Mouse (Mus musculus): Measurements from ENCODE around the gene Zfp317. TPM values are rescaled to one million over a fixed set of nuclear protein-coding genes. Genes with fewer than 3 reads are reported as not detected.
"Not testable (repeated sequence)": the region's sequence is repeated elsewhere in the genome, so short reads cannot be mapped to it uniquely, and the experiment has no call there.

Gene Zfp317
- polyA plus RNA-seq (2015; fragmentation: Nextera tagmentation; extraction: Ambion mirVana) = 9.6 and 11.2 TPM in 2 replicates

DNA sequence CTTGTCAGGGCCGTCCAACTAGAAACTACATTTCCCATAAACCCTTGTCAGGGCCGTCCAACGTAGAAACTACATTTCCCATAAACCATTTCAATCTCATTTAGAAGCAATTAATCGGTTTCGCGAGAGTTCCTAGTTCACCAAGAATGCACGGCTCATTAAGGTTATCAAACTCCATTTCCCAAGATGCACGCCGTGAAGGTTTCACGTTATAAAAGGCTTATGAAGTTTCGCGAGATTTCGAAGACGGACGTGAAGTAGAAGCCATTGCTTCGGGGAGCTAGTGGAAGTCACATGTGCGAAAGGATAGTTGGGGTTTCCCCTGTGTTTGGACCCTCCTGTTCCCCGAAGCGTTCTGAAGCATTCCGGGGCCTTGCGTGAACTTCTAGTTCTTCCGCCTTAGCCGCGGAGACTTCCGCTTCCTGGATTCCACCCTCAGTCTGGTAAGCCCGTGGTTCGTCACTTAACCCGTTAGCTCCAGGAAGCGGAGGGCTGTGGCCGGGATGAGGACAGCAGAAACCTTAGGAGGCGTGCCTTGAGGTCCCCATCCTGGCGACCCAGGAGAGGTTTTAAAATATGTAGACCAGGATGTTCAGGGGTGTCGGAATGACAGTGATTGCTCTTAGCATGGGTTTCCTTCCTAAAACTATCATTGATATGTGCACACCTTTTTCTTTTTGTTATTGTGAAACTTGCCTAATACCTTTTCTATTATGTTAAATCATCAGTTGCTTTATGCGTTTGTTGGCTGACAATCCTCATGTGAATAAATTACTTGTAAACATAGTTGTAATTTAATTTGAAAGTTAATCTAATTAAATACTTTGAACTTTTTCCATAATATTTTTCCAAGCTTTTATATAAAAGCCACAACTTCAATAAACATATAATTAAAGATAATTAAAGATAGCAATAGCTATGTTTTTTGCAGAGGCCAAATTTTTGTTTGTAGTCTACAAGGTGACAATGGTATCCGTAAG lies at the start of gene Zfp317:
Zfp317 (plus strand) TSS at position 260 of the 980 bp plus-strand sequence.
- DNase-seq (peak; percentile 83), ATAC-seq (ENCODE audit: low read depth) (peak; percentile 93)
- Histone ChIP-seq H3K27me3 (no peaks in the 10 kb centered on the region), H3K9me3 (replicated peaks) (no peaks in the 10 kb centered on the region), H3K36me3 (peaks cover 16% of the 10 kb centered on the region), H3K4me3 (replicated peaks) (peak within 1 kb of the TSS; percentile 63), H3K4me1 (replicated peaks) (no peaks in the 10 kb centered on the region), H3K9ac (peak within 1 kb of the TSS; percentile 65), H3K27ac (peak within 1 kb of the TSS; percentile 79), H3K4me2 (peak within 1 kb of the TSS; percentile 55)
- WGBS (ENCODE audit: insufficient replicate concordance) = 1% methylated on average over 35 of the region's 35 CpGs

DNA sequence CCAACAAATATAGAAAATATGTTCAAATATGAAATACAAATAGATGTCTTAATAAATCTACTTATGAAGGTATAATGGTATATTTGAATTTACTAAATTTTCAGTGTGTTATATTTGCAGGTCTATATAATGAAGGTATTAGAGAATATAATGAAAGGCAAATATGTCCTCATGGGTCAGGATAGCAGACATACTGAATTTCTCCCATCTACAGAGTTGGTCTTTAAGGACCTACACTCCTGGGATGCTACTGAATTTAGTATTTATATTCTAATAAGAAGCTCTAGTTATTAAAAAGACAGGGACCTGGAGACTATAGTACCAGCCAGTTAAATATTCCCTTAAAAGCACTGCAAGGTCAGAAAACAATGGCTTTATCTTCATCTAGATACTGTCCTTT lies 39.6 kb upstream of the Zfp317 start, which contains the start of gene Olfr855:
Olfr855 (plus strand) TSS at position 301 of the 400 bp plus-strand sequence.
- Histone ChIP-seq H3K27ac (no peak within 1 kb of the TSS), H3K27me3 (no peaks in the 10 kb centered on the region), H3K4me2 (no peak within 1 kb of the TSS), H3K36me3 (no peaks in the 10 kb centered on the region), H3K9me3 (replicated peaks) (no peaks in the 10 kb centered on the region; the same call in 1 of the 2 replicates), H3K9ac (no peak within 1 kb of the TSS), H3K4me1 (replicated peaks) (no peaks in the 10 kb centered on the region), H3K4me3 (replicated peaks) (no peak within 1 kb of the TSS)
- ATAC-seq (ENCODE audit: low read depth) (no peak), DNase-seq (no peak)

DNA sequence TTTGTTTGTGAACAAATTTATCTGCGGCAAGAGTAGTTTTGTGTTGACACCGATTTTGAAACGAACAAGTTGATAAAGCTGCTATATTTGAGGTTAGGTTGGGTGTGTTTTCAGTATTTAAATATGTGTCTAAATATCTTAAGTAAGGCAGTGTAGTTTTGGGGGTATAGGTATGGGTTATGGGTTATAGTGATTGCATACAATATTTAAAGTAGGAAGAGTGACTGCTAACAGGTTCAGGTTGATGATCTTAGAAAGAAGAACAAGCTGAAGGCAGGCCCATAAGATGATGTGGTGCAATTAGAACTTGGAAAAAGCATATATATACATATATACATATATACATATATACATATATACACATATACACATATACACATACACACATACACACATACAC lies 605 bp upstream of the Zfp317 start:
- H3K27me3 ChIP-seq = no peaks in the 10 kb centered on the region
- DNase-seq (no peak), ATAC-seq (ENCODE audit: low read depth) (no peak)
- no peak overlapping the region for H3K4me3 ChIP-seq (replicated peaks)
- no peaks in the 10 kb centered on the region for H3K9me3 ChIP-seq (replicated peaks)
- H3K36me3 ChIP-seq = peaks cover 13% of the 10 kb centered on the region
- no peak overlapping the region for H3K4me2 ChIP-seq
- no peaks in the 10 kb centered on the region for H3K4me1 ChIP-seq (replicated peaks)
- no peak overlapping the region for H3K9ac ChIP-seq
- 85% methylated on average over 3 of the region's 3 CpGs for WGBS (ENCODE audit: insufficient replicate concordance)
- H3K27ac ChIP-seq = no peak overlapping the region

DNA sequence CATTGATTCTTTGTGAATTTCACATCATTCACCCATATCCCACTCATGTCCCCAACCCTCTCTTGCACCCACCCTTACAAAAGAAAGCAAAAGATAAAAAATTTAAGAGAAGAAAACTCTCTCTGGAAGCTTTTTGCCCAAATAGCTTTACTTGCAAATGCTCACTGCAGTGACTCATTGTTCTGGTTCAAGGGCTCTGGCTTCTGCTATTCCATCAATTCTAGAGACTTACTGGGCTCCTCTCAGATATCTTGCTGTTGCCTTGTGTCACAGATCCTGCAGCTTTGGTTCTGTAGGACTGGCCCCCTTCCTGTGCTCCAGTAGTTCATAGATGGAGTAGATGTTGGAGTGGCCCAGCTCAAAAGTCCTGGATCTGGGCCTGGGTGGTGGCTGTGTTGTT lies 7.7 kb downstream of the Zfp317 start:
- ATAC-seq (ENCODE audit: low read depth) = no peak
- Histone ChIP-seq H3K9ac (no peak overlapping the region), H3K27me3 (no peaks in the 10 kb centered on the region), H3K9me3 (replicated peaks) (no peaks in the 10 kb centered on the region), H3K4me3 (replicated peaks) (no peak overlapping the region), H3K4me1 (replicated peaks) (no peaks in the 10 kb centered on the region), H3K27ac (no peak overlapping the region), H3K36me3 (peaks cover 34% of the 10 kb centered on the region), H3K4me2 (no peak overlapping the region)
- no peak for DNase-seq

DNA sequence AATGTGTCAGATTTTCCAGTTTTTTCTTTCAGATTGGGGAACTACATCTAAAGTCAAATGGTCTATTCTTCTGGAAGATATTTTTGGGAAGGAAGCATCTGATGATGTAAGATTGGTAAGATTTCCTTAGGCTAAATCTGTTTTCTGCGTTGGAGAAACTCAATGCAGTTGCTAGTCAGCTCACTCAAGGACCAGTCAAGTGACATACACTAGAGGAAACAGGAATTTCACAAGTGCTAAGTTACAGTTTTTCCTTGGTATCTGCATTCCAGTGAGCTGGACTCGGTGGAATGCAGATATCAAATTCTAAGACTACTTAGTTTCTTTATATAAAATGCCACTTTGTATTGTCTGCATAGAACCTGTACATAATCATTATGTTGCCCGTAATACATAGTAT lies 23.3 kb downstream of the Zfp317 start:
- Histone ChIP-seq H3K9me3 (replicated peaks) (no peaks in the 10 kb centered on the region), H3K27ac (no peak overlapping the region), H3K9ac (no peak overlapping the region), H3K4me1 (replicated peaks) (no peaks in the 10 kb centered on the region), H3K4me2 (no peak overlapping the region), H3K27me3 (no peaks in the 10 kb centered on the region), H3K36me3 (peaks cover 60% of the 10 kb centered on the region), H3K4me3 (replicated peaks) (no peak overlapping the region)
- 68% methylated on average over 3 of the region's 3 CpGs for WGBS (ENCODE audit: insufficient replicate concordance)
- no peak for ATAC-seq (ENCODE audit: low read depth)
- DNase-seq = no peak

DNA sequence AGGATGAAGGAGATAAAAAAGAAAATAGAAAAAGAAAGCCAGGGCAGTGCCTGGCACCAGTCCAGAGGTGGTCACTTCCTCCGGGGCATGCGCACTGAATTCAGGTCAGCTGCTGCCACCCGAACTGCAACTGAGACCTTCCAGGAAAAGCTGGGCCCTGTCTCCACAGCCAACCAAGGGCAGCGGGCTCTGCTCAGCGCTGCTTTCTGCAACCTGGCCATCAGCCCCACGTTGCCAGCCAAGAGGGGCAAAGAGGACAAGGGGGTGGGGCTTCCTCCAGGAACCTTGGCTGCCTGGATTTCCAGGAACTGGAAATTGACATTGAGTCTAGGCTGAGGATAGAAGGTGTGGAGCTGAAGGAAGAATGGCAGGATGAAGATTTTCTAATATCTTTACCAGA lies 68.4 kb downstream of the Zfp317 start:
- no peak overlapping the region for H3K4me2 ChIP-seq
- no peak for ATAC-seq (ENCODE audit: low read depth)
- no peak overlapping the region for H3K9ac ChIP-seq
- H3K27me3 ChIP-seq = no peaks in the 10 kb centered on the region
- no peak overlapping the region for H3K4me3 ChIP-seq (replicated peaks)
- H3K36me3 ChIP-seq = no peaks in the 10 kb centered on the region
- no peaks in the 10 kb centered on the region for H3K4me1 ChIP-seq (replicated peaks)
- WGBS (ENCODE audit: insufficient replicate concordance) = 60% methylated on average over 6 of the region's 6 CpGs
- DNase-seq = no peak
- H3K9me3 ChIP-seq (replicated peaks) = no peaks in the 10 kb centered on the region
- no peak overlapping the region for H3K27ac ChIP-seq

DNA sequence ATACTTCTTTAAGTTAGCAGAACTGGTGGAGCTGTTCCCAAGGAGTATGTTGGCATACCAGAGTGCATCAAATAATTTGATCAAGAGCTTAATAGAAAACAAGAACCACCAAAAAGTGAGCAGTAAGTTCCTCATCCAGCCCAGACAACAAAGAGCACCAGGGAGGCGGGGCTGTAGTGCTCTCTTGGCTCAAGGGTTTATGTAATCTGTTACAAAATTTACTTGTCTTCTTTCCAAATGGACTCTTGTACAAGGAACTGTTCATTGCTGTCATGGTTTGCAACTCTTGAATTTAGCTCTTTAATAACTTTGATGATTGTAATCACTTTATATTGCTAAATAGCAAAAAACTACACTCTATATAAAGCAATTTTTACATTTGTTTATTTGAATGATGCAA lies 69.5 kb downstream of the Zfp317 start:
- H3K4me2 ChIP-seq = no peak overlapping the region
- no peaks in the 10 kb centered on the region for H3K4me1 ChIP-seq (replicated peaks)
- no peaks in the 10 kb centered on the region for H3K36me3 ChIP-seq
- ATAC-seq (ENCODE audit: low read depth) = no peak
- no peak overlapping the region for H3K27ac ChIP-seq
- H3K4me3 ChIP-seq (replicated peaks) = no peak overlapping the region
- DNase-seq = no peak
- WGBS (ENCODE audit: insufficient replicate concordance) = 63% methylated on average over 1 of the region's 1 CpGs
- H3K27me3 ChIP-seq = no peaks in the 10 kb centered on the region
- no peak overlapping the region for H3K9ac ChIP-seq
- no peaks in the 10 kb centered on the region for H3K9me3 ChIP-seq (replicated peaks)

DNA sequence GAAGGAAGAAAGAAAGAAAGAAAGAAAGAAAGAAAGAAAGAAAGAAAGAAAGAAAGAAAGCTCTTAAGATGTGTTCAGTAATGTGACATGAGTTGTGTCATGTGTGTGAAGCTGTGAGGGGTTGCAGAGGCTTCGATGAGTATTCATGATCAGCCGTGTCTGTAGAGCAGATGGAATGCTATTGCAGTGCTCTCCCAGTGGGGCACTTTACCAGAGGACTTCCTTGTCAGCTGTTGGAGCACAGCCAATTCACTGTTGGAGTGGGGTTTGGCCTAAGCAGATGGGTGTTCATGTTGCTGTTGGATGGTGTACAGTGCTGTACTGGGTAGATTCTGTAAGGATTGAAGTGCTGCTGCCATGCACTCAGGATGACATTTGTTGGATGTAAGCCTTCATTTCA lies 70.5 kb downstream of the Zfp317 start:
- no peaks in the 10 kb centered on the region for H3K36me3 ChIP-seq
- 52% methylated on average over 2 of the region's 2 CpGs for whole genome bisulfite sequencing (ENCODE audit: insufficient replicate concordance)
- H3K9ac ChIP-seq = no peak overlapping the region
- no peak overlapping the region for H3K27ac ChIP-seq
- H3K4me2 ChIP-seq = no peak overlapping the region
- ATAC-seq (ENCODE audit: low read depth) (no peak), DNase-seq (no peak)
- no peaks in the 10 kb centered on the region for H3K9me3 ChIP-seq (replicated peaks)
- H3K27me3 ChIP-seq = no peaks in the 10 kb centered on the region
- no peaks in the 10 kb centered on the region for H3K4me1 ChIP-seq (replicated peaks)
- H3K4me3 ChIP-seq (replicated peaks) = no peak overlapping the region

DNA sequence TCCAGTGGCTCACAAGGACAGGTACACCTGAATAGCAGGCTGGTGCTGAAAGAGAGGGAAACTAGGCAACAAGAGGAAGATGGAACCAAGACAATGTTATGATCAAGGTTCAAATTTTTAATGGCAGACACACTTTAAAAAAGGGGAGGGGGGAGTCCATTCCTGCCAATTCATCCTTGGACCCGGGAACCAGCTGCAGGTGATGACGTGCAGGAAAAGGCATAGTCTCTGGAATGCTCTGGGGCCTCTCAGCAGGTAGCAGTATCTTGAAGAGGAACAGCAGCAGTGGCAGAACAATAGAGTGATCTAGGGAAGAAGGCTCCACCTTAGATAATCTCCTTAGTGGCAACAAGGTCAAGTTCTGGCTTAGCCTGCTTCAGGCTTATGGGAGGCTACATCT lies 72.4 kb downstream of the Zfp317 start:
- H3K4me1 ChIP-seq (replicated peaks); H3K4me2 ChIP-seq; DNase-seq; H3K27me3 ChIP-seq; ATAC-seq (ENCODE audit: low read depth); H3K4me3 ChIP-seq (replicated peaks); H3K27ac ChIP-seq; H3K36me3 ChIP-seq; H3K9me3 ChIP-seq (replicated peaks); H3K9ac ChIP-seq: not testable (repeated sequence)
- 34% methylated on average over 2 of the region's 2 CpGs for WGBS (ENCODE audit: insufficient replicate concordance)

DNA sequence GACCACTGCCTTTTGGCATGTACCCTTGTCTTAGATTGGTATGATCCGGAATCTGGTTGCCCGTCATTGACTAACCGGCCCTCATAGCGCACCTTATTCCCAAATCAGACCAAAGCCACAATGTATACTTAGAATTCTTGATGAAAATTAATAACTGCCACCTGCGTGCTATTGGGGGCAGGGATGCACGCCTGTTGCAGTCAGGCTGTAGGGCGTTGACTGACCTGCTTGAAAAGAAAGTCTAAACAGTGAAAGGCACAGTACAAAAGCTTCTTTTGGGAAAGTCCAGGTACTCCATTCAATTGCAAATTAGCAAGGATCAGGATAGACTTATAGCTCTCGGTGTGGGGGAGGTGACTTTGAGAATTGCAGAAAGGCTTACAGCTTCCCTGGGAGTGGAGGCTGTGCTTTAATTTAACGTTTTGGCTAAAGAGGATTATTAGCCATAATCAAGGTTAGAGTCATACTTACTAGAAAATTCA lies 73.0 kb downstream of the Zfp317 start:
- DNase-seq; H3K27ac ChIP-seq; H3K27me3 ChIP-seq; H3K36me3 ChIP-seq; H3K4me2 ChIP-seq; H3K9ac ChIP-seq; H3K4me3 ChIP-seq (replicated peaks); ATAC-seq (ENCODE audit: low read depth); H3K9me3 ChIP-seq (replicated peaks); H3K4me1 ChIP-seq (replicated peaks): not testable (repeated sequence)
- WGBS (ENCODE audit: insufficient replicate concordance) = 61% methylated on average over 9 of the region's 9 CpGs
